Mouse (Mus musculus): ENCODE measurements around the gene Mthfs. TPM values are rescaled to one million over a fixed set of nuclear protein-coding genes. Genes with fewer than 3 reads are reported as not detected.
"Not testable (repeated sequence)": the region's sequence is repeated elsewhere in the genome, so short reads cannot be mapped to it uniquely, and the experiment has no call there.

The Mthfs gene
- polyA plus RNA-seq (2014; fragmentation: Nextera tagmentation; extraction: Ambion mirVana) = 8.5 and 14.1 TPM in 2 replicates

- peak within 1 kb of the TSS; percentile 41 for H3K4me2 ChIP-seq (ENCODE audit: low read length)
- DNase-seq (ENCODE audit: low spot score) (peak; percentile 17), ATAC-seq (peak; percentile 61)
- WGBS = 31% methylated on average over 9 of the region's 12 CpGs
- H3K27ac ChIP-seq (ENCODE audit: low read depth, low read length) = peak within 1 kb of the TSS; percentile 72; the same call in 1 of the 2 replicates
- H3K9ac ChIP-seq (ENCODE audit: low read length); H3K36me3 ChIP-seq (ENCODE audit: control insufficient read depth, insufficient read depth, low read length); H3K27me3 ChIP-seq (replicated peaks; ENCODE audit: control insufficient read depth, insufficient read depth, low read length); H3K4me1 ChIP-seq (ENCODE audit: control insufficient read depth, insufficient read depth, low read length); H3K9me3 ChIP-seq (replicated peaks; ENCODE audit: control insufficient read depth, low read length): not testable (repeated sequence)
- H3K4me3 ChIP-seq (ENCODE audit: low read depth, low read length) = peak within 1 kb of the TSS; percentile 17
Measured at GRCm38 (mm10) chr9:89210353-89211064, at the start of gene Mthfs. Mthfs (plus strand) TSS chr9:89210676.

GRCm38 (mm10) chr9:89172539-89172938, 37.9 kb upstream of the Mthfs start:
- not testable (repeated sequence) for H3K4me3 ChIP-seq (ENCODE audit: low read depth, low read length); H3K27me3 ChIP-seq (replicated peaks; ENCODE audit: control insufficient read depth, insufficient read depth, low read length); ATAC-seq; H3K36me3 ChIP-seq (ENCODE audit: control insufficient read depth, insufficient read depth, low read length); H3K9me3 ChIP-seq (replicated peaks; ENCODE audit: control insufficient read depth, low read length); DNase-seq (ENCODE audit: low spot score); H3K4me1 ChIP-seq (ENCODE audit: control insufficient read depth, insufficient read depth, low read length); H3K4me2 ChIP-seq (ENCODE audit: low read length); H3K9ac ChIP-seq (ENCODE audit: low read length); H3K27ac ChIP-seq (ENCODE audit: low read depth, low read length)

GRCm38 (mm10) chr9:89178833-89179232, 31.6 kb upstream of the Mthfs start:
- WGBS = 33% methylated on average over 2 of the region's 3 CpGs
- H3K36me3 ChIP-seq (ENCODE audit: control insufficient read depth, insufficient read depth, low read length) = not testable (repeated sequence)

DNA sequence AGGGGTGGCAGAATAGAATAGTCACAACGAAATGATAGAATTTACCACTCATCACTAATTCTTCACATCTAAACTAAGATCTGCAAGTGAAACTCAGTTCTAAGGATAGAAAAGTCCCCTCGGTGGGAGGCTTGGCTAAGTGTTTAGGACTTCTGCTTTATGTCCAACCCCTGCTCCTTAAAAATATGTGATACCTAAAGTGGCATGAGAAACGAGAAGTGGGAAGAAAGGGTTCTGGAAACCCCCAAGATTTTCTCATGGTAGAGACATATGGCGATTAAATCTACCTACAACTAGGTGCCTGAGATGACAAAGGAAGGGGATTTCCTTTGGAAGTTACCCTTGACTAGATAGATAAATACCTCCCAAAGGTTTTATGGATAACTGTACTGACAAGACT, 31.0 kb upstream of the Mthfs start:
- DNase-seq (ENCODE audit: low spot score); H3K4me3 ChIP-seq (ENCODE audit: low read depth, low read length); H3K9ac ChIP-seq (ENCODE audit: low read length); H3K4me1 ChIP-seq (ENCODE audit: control insufficient read depth, insufficient read depth, low read length); H3K4me2 ChIP-seq (ENCODE audit: low read length); H3K27ac ChIP-seq (ENCODE audit: low read depth, low read length); H3K36me3 ChIP-seq (ENCODE audit: control insufficient read depth, insufficient read depth, low read length); H3K9me3 ChIP-seq (replicated peaks; ENCODE audit: control insufficient read depth, low read length); ATAC-seq; H3K27me3 ChIP-seq (replicated peaks; ENCODE audit: control insufficient read depth, insufficient read depth, low read length): not testable (repeated sequence)
- 79% methylated on average over 2 of the region's 4 CpGs for WGBS

More at GRCm38 (mm10) chr9:89178833-89179232, 31.6 kb upstream of the Mthfs start:
- H3K27ac ChIP-seq (ENCODE audit: low read depth, low read length); H3K9me3 ChIP-seq (replicated peaks; ENCODE audit: control insufficient read depth, low read length); H3K4me2 ChIP-seq (ENCODE audit: low read length); H3K9ac ChIP-seq (ENCODE audit: low read length); H3K4me1 ChIP-seq (ENCODE audit: control insufficient read depth, insufficient read depth, low read length); H3K4me3 ChIP-seq (ENCODE audit: low read depth, low read length); H3K27me3 ChIP-seq (replicated peaks; ENCODE audit: control insufficient read depth, insufficient read depth, low read length); ATAC-seq: not testable (repeated sequence)
- DNase-seq (ENCODE audit: low spot score) = peak; percentile 8

GRCm38 (mm10) chr9:89187006-89187405, 23.5 kb upstream of the Mthfs start:
- not testable (repeated sequence) for H3K4me3 ChIP-seq (ENCODE audit: low read depth, low read length); H3K27ac ChIP-seq (ENCODE audit: low read depth, low read length); H3K4me1 ChIP-seq (ENCODE audit: control insufficient read depth, insufficient read depth, low read length); H3K9ac ChIP-seq (ENCODE audit: low read length); ATAC-seq; H3K36me3 ChIP-seq (ENCODE audit: control insufficient read depth, insufficient read depth, low read length); DNase-seq (ENCODE audit: low spot score); H3K27me3 ChIP-seq (replicated peaks; ENCODE audit: control insufficient read depth, insufficient read depth, low read length); H3K9me3 ChIP-seq (replicated peaks; ENCODE audit: control insufficient read depth, low read length); H3K4me2 ChIP-seq (ENCODE audit: low read length)
- 81% methylated on average over 15 of the region's 15 CpGs for WGBS

DNA sequence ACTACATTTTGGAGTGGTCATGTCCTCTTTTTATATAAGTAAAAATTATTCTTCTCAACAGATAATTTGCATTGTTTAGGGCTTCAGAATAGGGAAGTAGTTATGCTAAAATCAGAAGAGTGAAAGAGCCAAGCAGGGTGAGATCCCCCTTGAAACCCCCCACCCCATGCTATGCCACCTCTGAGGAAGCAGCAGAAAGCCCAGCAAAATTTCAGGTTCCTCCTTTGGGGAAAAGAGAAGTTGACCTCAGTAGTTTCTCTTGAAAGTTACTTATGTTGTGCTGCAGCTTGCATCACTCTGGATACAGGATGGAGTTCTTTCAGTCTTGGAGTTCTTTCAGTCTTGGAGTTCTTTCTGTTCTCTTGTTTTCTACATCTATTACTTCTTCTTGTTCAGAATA, 15.0 kb upstream of the Mthfs start:
- not testable (repeated sequence) for H3K9ac ChIP-seq (ENCODE audit: low read length); H3K4me2 ChIP-seq (ENCODE audit: low read length); ATAC-seq; DNase-seq (ENCODE audit: low spot score); H3K27me3 ChIP-seq (replicated peaks; ENCODE audit: control insufficient read depth, insufficient read depth, low read length); H3K9me3 ChIP-seq (replicated peaks; ENCODE audit: control insufficient read depth, low read length); H3K4me1 ChIP-seq (ENCODE audit: control insufficient read depth, insufficient read depth, low read length); H3K4me3 ChIP-seq (ENCODE audit: low read depth, low read length); H3K27ac ChIP-seq (ENCODE audit: low read depth, low read length); H3K36me3 ChIP-seq (ENCODE audit: control insufficient read depth, insufficient read depth, low read length)

DNA sequence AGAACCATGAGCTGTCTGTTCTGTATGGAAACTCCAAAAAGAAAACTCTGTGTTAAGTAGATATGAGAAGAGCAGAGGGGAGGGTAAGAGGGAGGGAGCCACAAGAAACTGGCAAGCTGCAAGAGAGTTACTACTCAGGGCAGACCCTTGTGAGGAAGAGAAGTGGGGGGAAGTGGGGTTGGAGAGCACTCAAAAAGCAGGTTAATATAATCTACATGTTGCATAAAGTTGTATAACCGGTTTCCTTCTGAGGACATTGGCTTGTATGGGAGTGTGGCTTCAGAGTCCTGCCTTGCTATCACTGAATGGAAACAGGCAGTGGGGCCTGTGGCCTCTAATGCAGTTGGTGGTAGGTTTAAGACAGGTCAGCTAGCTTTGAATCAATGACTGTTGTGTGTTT, 13.0 kb upstream of the Mthfs start:
- not testable (repeated sequence) for H3K9me3 ChIP-seq (replicated peaks; ENCODE audit: control insufficient read depth, low read length); DNase-seq (ENCODE audit: low spot score); ATAC-seq; H3K4me3 ChIP-seq (ENCODE audit: low read depth, low read length); H3K27me3 ChIP-seq (replicated peaks; ENCODE audit: control insufficient read depth, insufficient read depth, low read length); H3K9ac ChIP-seq (ENCODE audit: low read length); H3K4me2 ChIP-seq (ENCODE audit: low read length); H3K36me3 ChIP-seq (ENCODE audit: control insufficient read depth, insufficient read depth, low read length); H3K4me1 ChIP-seq (ENCODE audit: control insufficient read depth, insufficient read depth, low read length); H3K27ac ChIP-seq (ENCODE audit: low read depth, low read length)
- no CpG with 5 or more reads among the region's 1 CpGs for WGBS

DNA sequence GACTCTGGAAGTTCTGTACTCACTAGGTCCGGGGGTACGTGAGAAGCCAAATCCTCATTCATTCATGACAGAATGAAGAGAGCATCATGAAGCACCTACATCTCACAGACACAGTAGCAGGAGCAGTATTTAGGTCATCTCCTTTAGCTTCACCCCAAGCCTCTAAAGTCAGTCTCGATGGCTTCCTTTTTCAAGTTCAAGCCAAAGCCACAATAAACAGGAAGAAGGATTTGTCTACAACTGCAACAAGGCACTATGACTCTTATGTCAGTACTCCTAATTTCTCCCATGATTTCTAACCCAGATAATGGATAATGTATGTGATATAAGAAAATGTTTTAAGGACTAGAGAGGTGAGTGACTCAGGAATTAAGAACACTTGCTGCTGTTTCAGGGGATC, 12.1 kb upstream of the Mthfs start:
- H3K27me3 ChIP-seq (replicated peaks; ENCODE audit: control insufficient read depth, insufficient read depth, low read length); ATAC-seq; H3K4me3 ChIP-seq (ENCODE audit: low read depth, low read length); H3K9ac ChIP-seq (ENCODE audit: low read length); DNase-seq (ENCODE audit: low spot score); H3K9me3 ChIP-seq (replicated peaks; ENCODE audit: control insufficient read depth, low read length); H3K27ac ChIP-seq (ENCODE audit: low read depth, low read length); H3K4me1 ChIP-seq (ENCODE audit: control insufficient read depth, insufficient read depth, low read length); H3K36me3 ChIP-seq (ENCODE audit: control insufficient read depth, insufficient read depth, low read length); H3K4me2 ChIP-seq (ENCODE audit: low read length): not testable (repeated sequence)
- 90% methylated on average over 3 of the region's 3 CpGs for WGBS

- WGBS = 92% methylated on average over 5 of the region's 5 CpGs
- H3K9me3 ChIP-seq (replicated peaks; ENCODE audit: control insufficient read depth, low read length); H3K27me3 ChIP-seq (replicated peaks; ENCODE audit: control insufficient read depth, insufficient read depth, low read length); H3K27ac ChIP-seq (ENCODE audit: low read depth, low read length); H3K4me2 ChIP-seq (ENCODE audit: low read length); DNase-seq (ENCODE audit: low spot score); H3K4me3 ChIP-seq (ENCODE audit: low read depth, low read length); H3K9ac ChIP-seq (ENCODE audit: low read length); H3K36me3 ChIP-seq (ENCODE audit: control insufficient read depth, insufficient read depth, low read length); ATAC-seq; H3K4me1 ChIP-seq (ENCODE audit: control insufficient read depth, insufficient read depth, low read length): not testable (repeated sequence)
Measured at GRCm38 (mm10) chr9:89198969-89199416, 11.5 kb upstream of the Mthfs start, which contains the start of the genes Bcl2a1b and Gm29094. Bcl2a1b (plus strand) TSS chr9:89199209. Gm29094 (plus strand) TSS chr9:89199379.
